Mouse (Mus musculus) spleen, postnatal 36 days (tissue): Measurements from ENCODE around the gene 2310034G01Rik.

Experiments
- DNase-seq, 2 experiments: peaks; one replicate each; pipeline ENCODE4 v3.0.0; 2022; ENCODE audit warnings: low spot score in 2 of 2, mixed read lengths in 1 of 2

The 2310034G01Rik gene

GRCm38 (mm10) chr19:46328081-46329030, 21.7 kb downstream of the 2310034G01Rik start, which contains the start of gene Fbxl15:
Gene Fbxl15, plus strand, starts transcription at chr19:46328184.
- peak; percentile 87 to 90 for DNase-seq

DNA sequence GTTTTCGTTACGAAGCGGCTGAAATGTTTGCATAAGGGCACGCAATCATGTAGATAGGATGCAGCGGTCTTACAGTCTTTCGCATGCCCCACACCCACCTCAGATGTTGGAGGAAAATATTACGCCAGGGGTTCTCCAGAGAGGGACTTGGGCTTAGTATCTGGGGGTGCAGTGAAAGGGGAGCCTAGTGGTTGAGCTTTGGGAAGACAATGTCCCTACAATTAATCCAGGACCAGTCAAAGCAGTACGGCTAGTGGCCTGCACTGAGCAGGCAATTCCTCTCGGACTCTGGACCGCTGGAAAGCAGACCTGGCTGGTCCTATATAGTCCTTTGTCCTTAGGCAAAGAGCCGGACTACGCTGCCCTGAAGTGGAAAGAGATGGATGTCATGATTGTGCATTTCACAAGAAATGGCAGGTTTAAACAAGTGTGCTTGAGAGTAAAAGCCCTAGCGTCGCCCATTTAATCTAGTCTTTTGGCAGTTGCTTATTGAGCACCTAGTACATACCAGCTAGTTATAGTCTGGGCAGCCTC, 22.5 kb downstream of the 2310034G01Rik start:
- no peak for DNase-seq

- no peak for DNase-seq
Observed at GRCm38 (mm10) chr19:46326756-46327305, 23.3 kb downstream of the 2310034G01Rik start, which contains the start of gene Psd. Gene Psd, minus strand, starts transcription at chr19:46327156.

GRCm38 (mm10) chr19:46326019-46326755, 23.9 kb downstream of the 2310034G01Rik start:
- DNase-seq, result no peak

DNA sequence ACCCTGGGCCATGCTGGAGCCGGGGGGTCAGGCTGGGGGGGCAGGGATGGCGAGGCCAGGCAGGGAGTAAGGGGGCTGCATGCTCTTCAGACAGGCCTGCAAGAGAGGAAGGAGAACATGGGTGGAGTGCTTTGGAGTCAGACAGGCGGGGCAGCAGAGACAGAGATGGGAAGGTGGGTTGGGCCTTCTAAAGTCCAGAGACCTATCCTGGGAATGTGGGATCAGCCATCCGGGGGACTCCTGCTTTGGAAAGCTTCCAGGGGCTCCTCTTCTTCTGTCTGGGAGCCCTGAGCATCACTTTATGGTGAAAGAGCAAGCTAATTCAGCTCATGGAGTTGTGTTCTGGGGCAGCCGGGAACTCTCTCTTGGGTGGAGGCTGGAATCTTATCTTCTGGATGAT, 25.2 kb downstream of the 2310034G01Rik start:
- no peak for DNase-seq

GRCm38 (mm10) chr19:46324366-46324765, 25.7 kb downstream of the 2310034G01Rik start:
- DNase-seq, result no peak

DNA sequence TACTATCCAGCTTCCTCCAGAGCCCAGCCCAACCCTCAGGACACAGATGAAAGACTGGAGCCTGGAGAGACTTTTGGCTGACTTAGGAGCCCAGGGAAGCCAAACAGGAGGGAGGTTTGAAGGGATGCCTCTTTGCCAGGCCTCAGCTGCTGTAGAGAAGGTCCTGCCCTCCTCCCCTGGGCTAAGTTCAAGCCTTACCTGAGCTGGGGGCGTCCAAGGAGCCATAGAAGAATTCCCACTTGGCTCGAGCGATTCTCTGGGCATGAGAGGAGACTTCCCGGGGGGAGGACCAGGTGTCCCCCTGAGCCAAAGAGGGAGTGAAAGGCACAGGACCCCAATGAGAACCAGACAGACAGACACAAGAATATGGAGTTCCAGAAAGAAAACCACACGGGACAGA, 26.4 kb downstream of the 2310034G01Rik start:
- DNase-seq, result no peak

- no peak for DNase-seq
Observed at GRCm38 (mm10) chr19:46322996-46323572, 27.0 kb downstream of the 2310034G01Rik start.

DNA sequence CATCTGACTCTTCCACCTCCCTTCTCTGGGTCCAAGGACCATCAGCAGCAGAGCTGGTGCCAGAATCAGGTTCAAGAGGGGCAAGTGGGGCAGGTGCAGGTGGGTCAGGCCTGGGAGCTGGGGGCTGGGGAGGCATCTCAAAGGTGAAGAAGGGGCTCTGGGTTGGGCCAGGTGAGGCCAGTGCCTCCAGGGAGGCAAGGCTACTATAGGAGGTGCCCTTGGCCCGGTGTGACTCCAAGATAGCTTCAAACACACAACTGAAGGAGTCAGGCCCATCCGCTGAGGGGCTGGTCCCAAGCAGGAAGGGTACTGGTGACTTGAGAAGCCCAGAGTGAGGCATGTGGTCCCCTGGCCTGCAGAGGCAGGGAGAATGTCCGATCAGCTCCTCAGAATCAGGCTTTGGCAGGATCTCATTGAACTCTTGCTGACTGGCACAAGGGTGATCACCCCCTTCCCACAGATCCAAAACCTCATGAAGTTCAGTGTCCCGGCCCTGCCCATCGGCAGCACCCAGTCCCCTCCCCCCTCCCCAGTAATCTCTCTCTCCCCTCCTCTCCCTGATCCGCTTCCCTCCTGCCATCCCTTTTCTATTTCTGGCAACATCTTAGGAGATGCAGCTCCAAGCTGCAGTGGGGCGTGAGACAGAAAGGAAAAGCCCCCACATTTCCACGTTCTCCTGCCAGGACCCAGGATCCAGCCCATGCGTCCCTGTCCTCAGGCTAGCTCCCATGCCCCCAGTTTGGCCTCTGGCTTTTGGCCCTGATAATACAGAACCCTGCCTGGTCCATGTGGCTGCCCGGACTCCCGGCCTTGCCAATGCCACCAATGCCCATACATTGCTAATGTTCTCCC, 27.7 kb downstream of the 2310034G01Rik start:
- no peak for DNase-seq

DNA sequence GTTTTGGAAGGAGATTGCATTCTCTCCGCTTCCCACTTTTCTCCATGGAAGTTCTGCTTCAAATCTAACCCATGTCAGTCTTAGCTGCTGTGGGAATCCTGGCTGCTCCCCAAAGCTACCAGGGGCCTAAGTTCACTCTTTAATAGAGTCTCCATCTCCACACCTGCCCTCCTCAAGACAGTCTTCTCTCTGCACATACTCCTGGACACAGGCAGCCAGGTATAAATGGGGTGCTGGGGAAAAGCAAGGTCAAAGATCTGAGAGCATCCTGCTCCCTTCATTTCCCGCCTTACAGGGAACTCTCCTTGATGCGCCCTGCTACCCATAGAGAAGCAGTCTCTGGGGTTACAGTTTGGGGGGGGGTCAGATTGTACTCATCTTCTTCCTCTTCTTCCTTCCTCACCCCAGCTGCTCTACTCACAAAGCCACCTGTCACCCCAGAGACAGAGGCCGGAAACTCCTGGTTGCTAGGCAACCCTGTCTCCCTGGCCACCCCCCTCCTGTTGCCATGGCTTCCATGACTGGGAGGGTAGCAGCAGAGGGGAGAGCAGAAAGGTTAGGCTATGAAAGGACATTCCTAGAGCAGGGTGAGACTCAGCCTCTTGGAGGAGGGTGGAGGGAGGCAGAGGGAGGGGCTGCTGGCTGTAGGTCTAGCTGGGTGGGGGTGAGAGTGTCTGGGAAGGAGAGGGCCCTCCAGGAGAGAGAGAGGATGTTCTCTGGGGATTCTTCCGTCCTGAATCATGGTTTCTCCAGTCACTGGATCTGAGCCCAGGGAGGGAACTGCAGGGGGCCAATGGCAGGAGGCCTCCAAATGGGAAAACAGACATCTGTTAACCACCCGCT, 28.8 kb downstream of the 2310034G01Rik start:
- DNase-seq, result peak; percentile 65 to 73

DNA sequence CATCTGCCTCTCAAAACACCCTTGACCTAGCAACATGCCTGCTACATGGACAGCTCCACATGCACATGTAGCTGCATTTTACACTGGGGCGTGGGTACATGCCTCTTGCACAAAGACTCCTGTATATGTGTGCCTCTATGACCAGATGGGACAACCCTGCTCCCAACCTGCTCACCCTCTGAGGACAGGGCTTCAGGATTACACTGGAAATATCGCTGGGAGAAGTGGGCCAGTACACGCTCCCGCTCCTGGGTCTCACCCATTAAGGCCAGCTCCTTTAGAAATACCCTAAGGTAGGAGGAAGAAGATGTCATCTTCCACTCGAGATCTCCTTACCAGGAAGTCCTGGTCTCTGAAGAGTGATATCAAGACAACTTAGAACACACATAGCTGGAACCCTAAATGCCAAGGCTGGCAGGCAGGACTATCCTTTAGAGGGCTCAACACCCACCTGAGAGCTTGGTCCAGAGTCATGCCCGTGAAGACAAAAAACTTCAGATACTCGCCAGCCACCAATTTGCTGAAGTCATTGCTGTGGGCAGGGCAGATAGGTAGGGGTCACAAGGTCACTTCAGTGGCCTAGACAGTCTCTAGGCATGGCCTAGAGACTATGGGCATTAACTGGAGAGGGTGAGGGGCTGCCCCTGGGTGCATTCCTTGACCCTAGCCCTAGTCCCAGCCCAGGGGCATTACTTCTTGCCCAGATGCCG, 29.9 kb downstream of the 2310034G01Rik start:
- DNase-seq, result no peak

DNA sequence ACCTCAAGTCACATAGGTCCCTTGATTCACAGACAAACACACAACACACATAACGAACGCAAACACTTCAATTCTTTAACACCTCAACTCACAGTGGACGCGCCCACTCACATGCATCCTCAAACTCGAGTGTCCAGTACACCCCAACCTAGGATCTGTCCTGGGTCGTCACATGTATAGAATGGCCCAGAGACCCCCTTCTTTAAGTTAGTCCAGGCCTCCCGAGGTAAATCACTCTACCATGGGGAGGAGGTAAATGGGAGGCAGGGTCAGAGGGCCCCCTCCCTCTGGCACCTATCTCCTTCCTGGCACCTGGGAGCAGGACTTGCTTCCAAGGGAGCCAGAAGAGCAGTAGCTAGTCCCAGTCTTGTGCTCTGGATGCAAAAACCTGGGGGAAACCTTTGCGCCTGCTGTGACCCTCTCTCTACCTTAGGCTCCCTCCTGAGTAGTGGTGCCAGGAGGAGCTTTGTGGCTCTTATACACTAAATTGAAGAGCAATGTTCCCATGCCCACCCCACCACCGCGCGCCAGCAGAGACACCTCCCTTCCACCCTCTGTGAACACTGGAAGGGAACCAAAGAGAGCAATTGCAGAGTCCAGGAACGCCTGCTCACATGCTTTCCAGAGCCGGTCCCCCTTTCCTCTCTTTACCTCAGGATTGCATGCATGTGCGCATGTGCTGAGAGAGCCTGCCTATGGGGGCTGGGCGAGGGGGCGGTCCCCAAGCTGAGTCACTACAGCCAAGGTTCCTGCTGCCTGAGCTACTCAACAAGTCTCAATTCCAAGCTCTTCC, 31.3 kb downstream of the 2310034G01Rik start:
- peak in 1 of 2 experiments; percentile 15 for DNase-seq

DNA sequence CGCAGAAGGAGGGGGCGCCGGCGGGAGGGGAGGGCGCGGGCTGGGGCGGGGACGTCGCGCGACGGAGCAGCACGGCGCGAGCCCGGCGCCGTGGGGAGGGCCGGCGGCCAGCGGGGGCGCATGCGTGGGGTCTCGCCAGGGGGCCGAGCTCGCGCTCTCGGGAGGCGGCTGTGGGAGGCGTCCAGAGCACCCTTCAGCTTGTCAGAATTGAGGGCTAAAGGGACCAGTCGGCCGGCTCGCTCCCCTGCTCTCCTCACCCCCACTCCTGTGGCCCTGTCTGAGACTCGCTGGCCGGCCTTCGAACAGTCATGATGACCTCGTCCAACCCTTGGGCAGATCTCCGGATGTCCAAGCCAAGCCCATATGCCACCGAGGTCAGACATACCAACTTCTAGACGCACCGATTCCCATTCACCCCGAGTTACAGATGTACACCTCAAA, 32.1 kb downstream of the 2310034G01Rik start:
- peak in 1 of 2 experiments; percentile 1 for DNase-seq

DNA sequence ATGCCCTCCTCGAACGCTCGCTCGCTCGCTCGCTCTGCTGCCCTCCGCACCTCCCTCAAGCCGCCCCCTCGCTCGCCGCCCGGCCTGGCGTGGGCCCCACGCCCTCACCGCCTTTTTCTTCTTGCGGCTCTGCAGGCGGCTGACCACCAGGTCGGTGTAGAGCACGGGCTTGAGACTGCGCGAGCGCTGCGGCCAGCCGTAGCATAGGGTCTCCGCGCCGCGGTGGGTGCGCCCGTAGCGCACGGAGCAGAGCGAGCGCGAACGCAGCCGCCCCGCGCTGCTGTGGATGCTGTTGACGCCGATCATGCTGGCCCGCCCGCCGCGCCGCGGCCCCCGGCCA, 32.6 kb downstream of the 2310034G01Rik start:
- peak in 1 of 2 experiments; percentile 0 for DNase-seq

GRCm38 (mm10) chr19:46316846-46317545, 33.1 kb downstream of the 2310034G01Rik start:
- DNase-seq, result peak; percentile 1

- DNase-seq, result peak in 1 of 2 experiments; percentile 2
Observed at GRCm38 (mm10) chr19:46315752-46316610, 34.1 kb downstream of the 2310034G01Rik start.
